Mouse (Mus musculus): ENCODE data around the gene Dnaaf2.

Gene Dnaaf2

GRCm38 (mm10) chr12:69204052-69204833, 6.0 kb upstream of the Dnaaf2 start, which contains the start of gene Gm49384:
Gene Gm49384, minus strand, starts transcription at chr12:69204267.
- intact Hi-C loops (cut with DNase I): loop anchor here (10.0 kb wide), 1 partner anchor 371 kb away; no protein-coding TSS in a partner anchor

GRCm38 (mm10) chr12:69198985-69199384, 756 bp upstream of the Dnaaf2 start:
- intact Hi-C loops (cut with DNase I): loop anchor here (5.0 kb wide), 1 partner anchor 108 kb away; no protein-coding TSS in a partner anchor

- intact Hi-C loops (cut with DNase I): loop anchor here (5.0 kb wide), 1 partner anchor 110 kb away; no protein-coding TSS in a partner anchor
Observed at GRCm38 (mm10) chr12:69197378-69198163, 658 bp downstream of the Dnaaf2 start.

GRCm38 (mm10) chr12:69196444-69197377, 1.5 kb downstream of the Dnaaf2 start, which contains the start of gene Gm49383:
Gene Gm49383, minus strand, starts transcription at chr12:69197104.
- intact Hi-C loops (cut with DNase I): loop anchor here (5.0 kb wide), 1 partner anchor 111 kb away; no protein-coding TSS in a partner anchor

GRCm38 (mm10) chr12:69192637-69193036, 5.6 kb downstream of the Dnaaf2 start:
- intact Hi-C loops (cut with DNase I): no loop called here

GRCm38 (mm10) chr12:69191396-69191795, 6.8 kb downstream of the Dnaaf2 start:
- intact Hi-C loops (cut with DNase I): no loop called here

- intact Hi-C loops (cut with DNase I): no loop called here
Observed at GRCm38 (mm10) chr12:69190522-69190921, 7.7 kb downstream of the Dnaaf2 start.

GRCm38 (mm10) chr12:69190074-69190473, 8.2 kb downstream of the Dnaaf2 start:
- intact Hi-C loops (cut with DNase I): no loop called here

- intact Hi-C loops (cut with DNase I): loop anchor here (5.0 kb wide), 1 partner anchor 110 kb away; the partner anchor contains the start of gene Klhdc2
Observed at GRCm38 (mm10) chr12:69186811-69187471, 11.3 kb downstream of the Dnaaf2 start.

- intact Hi-C loops (cut with DNase I): loop anchor here (5.0 kb wide), 1 partner anchor 112 kb away; the partner anchor contains the start of gene Klhdc2
Observed at GRCm38 (mm10) chr12:69185371-69185770, 12.9 kb downstream of the Dnaaf2 start.

GRCm38 (mm10) chr12:69184342-69185295, 13.6 kb downstream of the Dnaaf2 start:
- intact Hi-C loops (cut with DNase I): loop anchor here (5.0 kb wide), 1 partner anchor 113 kb away; the partner anchor contains the start of gene Klhdc2

- intact Hi-C loops (cut with DNase I): no loop called here
Observed at GRCm38 (mm10) chr12:69183583-69184308, 14.5 kb downstream of the Dnaaf2 start, which contains the start of the genes Rpl36al and Mgat2. Gene Rpl36al, minus strand, starts transcription at chr12:69184083. Gene Mgat2, plus strand, starts transcription at chr12:69184157.

GRCm38 (mm10) chr12:69181800-69182199, 16.4 kb downstream of the Dnaaf2 start:
- intact Hi-C loops (cut with DNase I): no loop called here

- intact Hi-C loops (cut with DNase I): no loop called here
Observed at GRCm38 (mm10) chr12:69179371-69179770, 18.9 kb downstream of the Dnaaf2 start.

- intact Hi-C loops (cut with DNase I): no loop called here
Observed at GRCm38 (mm10) chr12:69177526-69177925, 20.7 kb downstream of the Dnaaf2 start.

- intact Hi-C loops (cut with DNase I): no loop called here
Observed at GRCm38 (mm10) chr12:69175975-69176374, 22.3 kb downstream of the Dnaaf2 start.

- intact Hi-C loops (cut with DNase I): no loop called here
Observed at GRCm38 (mm10) chr12:69171307-69171706, 26.9 kb downstream of the Dnaaf2 start.
